Mouse (Mus musculus) skeletal muscle tissue, adult 2 months (tissue): ENCODE results near the gene Meis1.

Experiments used
- DNase-seq: peaks from one replicate; pipeline ENCODE4 v3.0.0-alpha.2; 2012; ENCODE audit warnings: low read depth, low spot score

Gene Meis1

DNA sequence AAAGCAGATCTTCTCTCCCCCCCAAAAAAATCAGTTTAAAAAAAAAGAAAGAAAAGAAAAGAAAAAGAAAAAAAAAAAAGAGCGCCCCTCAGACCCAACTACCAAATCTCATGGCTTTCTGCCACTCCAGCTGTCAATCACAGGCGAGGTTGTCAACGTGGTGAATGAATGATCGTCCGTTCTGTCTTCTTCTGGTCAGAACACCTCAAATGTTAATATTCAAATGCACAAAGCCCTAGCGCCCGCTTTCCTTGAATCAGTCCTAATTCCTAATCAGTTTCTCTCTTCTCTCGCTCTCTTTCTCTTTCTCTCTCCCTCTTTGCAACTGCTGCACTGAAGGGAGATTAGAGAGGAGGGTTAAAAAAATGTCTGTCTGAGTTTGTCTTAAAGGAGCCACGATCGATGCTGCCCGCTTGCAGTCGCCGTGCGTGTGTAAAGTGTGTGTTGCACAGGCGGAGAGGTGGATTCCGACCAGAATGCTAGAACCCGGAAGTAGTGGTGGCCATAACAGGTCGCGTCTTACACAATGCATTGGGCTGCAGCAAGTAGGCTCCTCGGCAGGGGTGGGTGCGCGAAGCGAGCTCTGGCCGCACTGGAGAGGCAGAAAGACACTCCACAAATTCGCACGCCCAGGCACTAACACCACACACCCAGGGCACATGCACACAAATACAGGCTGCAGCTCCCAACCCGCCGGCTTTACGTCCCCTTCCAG is at the start of gene Meis1:
Gene Meis1, minus strand, starts transcription at position 497 of the 715 bp plus-strand sequence.
- DNase-seq = peak; percentile 94

DNA sequence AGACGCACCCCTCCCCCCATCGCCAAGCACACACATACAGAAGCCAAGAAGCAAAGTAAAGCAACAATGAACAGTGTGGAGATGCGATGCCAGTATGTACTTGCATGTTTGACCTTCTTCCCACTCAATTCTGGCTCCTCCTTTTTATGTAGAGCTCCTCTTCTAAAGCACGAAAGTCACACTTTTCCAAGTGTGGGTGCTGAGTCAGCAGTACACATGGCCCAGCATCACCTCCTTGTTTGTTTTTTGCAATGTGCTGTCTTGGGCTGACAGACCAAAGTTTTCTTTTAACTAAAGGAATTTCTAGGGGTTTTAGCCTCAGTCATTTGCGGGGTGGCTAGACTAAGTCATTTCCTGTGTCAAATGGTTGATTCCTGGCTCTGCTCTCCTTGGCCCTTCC is 48.5 kb upstream of the Meis1 start:
- no peak for DNase-seq

DNA sequence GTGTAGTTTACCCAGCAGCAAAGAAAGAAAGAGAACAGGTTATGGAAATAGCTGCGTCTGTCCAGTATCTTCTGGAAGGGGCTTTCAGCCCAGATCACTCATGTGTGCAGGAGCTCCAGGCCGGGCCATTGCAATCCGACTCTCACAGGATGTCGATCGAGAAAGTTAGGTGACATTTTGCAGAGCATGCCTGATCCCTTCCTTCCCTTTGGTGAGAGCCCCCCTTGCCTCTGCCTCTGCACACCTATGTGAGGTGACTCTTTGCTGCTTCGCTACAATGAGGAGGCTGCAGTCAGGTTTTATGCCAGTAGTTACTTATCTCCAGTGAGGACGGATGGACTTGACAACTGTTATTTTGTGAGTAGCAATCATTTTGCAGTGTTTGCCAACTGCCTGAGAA is 30.5 kb upstream of the Meis1 start:
- no peak for DNase-seq

DNA sequence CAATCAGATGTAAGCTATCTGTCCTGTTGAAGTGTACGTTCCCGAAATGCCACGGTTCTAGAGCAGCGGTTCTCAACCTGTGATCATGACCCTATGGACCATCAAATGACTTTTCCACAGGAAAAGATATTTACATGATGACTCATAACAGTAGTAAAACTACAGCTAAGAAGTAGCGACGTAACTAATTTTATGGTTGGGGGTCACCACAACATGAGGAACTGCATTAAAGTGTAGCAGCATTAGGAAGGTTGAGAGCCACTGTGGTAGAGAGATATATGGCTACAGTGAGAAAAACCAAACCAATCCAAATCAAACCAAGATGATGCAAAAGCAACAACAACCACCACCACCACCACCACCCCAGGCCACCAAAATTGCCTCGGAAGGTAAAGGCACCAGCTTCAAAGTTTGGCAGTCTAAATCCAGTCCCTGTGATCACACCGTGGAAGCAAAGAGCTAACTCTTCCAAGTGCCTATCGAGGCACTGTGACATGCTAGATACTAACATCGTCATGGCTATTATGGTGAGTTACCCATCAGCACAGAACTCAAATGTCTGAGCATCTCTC is 17.9 kb upstream of the Meis1 start:
- no peak for DNase-seq

DNA sequence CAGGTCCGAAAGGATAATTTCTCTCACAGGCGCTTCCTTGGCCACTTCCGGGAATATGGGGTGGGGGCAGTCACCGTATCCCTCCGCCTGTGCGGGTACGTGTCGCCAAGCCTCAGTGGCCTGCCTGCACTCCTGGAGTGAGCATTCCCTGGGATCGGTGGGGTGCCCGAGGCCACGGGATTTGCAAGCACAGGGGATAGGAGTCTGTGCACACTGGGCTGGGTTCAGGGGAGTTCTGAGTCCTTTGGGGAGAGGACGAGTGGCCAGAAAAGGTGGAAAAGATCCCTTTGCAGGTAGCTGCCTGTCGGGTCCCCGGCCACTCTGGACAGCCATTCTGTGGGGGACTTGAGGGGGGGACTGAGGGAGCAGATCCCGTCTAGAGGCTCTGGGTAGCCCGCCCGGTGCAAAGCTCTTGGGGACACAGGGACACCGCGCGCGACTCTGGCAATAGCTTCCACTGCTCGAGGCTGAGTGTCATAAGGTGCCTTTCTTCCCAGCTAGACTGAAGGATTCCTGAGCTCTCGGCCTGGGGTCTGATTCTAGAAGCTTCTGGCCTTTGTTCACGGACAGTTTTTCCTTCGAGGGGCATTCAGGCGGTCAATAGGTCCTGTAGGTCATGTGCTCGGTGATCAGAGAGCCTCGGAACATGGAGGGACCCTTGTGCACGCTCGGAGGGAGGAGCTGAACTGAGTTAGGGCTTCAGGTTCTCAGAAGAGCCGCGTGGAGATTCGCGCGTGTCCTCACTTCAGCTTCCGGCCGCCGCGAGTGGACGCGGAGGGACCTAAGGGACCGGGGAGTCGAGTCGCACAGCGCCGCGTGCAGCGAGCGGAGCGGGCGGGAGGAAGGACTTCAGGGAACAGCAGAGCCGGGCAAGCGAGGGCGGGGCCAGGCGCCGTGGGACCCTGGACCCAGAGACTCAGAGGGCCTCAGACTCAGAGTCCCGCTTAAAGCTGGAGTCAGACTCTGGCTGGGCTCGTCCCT is 8.1 kb upstream of the Meis1 start:
- DNase-seq = no peak

DNA sequence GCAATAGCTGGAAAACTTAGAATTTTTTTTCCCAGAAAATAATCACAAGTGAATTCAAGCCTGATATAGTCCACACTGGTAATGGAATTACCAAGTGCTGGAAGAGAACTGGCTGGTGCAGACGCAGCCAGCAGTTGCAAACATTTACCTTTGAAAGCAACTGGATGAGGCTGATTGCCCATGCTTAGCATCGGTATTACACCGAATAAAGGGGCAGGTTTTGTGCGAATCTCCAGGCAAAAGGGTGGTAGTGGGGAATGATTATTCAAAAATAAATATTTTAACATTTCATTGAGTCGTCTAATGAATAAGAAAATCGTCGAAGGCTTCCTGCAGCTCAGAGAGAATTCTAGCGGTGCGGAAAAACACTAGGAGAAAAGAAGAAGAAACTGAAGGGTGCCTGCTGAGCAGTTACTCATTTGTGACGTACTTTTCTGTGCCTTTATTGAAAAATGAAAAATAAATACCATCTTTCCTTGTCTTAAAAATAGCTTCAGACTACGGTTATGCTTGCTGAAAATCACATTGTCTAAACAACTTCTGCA is 7.3 kb upstream of the Meis1 start:
- no peak for DNase-seq

DNA sequence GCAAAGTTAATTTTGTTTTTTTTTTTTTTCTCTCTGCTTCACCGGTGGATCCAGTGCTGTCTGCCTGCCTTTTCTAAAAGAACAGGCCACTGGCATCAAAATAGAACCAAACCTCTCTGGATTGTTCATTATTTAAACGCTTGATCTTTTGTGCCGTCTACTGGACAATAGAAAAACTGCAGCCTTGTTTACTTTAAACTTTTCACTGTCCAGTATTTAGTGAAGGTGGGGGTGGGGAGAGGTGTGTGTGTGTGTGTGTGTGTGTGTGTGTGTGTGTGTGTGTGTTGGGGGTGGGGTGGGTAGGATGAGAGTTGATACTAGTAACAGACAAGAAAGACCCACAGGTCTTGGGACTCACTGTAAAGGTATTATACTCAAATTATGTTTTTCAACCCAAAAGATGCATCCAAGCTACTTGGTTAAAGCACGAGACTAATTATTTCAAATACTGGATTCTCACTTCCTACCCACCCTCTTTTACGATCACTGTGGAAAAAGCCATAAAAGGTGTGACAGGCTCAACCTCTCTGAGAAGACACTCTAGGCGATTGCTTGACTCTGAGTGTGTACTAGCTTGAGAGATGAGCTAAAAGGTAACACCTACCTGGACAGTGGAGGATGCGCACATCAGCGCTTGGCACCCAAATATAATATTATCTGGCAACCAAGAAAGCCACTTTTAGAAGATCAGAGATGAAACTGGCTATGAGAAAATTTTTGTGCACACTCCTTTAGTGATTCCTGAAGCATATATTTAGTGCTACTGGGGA is 5.9 kb upstream of the Meis1 start:
- DNase-seq = no peak

DNA sequence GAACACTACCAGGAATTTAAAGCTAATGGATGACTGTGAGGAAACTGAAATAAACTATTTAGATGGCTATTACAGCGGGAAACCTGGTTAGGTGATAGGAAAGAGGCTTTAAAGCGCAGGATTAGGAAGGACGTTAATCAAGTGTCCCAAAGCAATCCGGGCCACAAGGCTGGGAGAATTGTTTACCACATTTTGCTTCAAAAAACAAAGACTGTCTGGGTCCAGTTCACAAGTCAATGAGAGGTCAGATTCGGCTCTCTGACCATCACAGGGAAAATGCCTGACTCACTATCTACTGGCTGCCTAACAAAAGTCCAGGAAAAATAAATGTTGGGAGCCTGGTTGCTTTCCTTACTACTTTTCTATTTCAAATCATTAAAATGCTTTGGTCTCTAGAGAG is 4.6 kb upstream of the Meis1 start:
- DNase-seq = no peak

DNA sequence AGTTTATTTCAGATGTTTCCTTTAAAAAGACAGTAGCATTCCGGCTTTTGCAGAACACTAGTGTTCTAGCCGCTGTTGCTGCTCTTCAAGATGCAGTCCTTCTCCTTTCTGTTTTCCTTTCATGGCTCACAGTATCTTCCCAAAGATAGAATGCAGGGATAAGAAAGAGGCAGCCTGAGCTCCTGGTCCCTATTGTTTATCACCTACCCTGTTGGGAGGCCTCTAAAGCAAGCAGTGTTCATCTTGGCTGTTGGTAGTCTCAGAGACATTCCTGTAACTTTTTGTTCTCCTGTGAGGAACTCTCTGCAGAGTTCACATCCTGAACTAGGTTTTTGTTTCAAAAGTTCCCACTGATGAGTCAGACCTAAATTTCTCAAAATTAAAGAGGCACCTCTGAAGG is 3.8 kb upstream of the Meis1 start:
- DNase-seq = no peak

DNA sequence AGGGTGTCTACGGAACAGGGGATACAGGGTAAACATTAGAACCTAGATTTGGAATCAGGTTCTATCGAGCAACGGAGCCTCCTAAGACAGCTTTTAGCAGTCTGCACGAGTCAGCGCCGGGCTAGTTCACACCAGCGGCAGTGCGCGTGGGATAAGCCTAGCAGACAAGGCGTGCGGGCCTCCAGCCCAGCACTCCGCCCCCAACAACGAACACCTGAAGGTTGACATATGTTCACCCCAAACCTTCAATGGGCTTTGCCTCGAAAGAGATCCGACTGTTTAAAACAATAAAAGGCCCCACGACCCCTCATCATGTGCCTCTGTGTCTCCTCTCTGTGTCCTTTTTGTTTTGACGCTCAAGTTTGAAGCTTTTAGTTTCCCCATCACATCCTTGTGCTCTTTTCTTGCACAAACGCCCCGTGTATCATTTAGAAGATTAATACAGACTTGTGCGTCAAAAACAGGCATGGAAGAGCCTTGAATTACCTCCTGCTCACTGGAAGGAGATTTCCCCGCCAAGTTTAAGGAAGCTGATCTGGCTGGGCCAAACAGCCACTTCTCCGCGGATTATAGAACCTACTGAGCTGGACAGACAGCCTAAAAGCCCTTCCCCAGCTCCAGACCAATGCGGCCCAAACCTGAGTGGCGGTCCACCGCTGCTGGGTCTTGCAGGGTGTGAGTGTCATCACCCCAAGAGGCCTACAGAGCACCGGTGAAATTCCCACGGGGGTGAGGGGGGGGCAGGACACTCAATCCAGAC is 2.3 kb upstream of the Meis1 start:
- DNase-seq = no peak

DNA sequence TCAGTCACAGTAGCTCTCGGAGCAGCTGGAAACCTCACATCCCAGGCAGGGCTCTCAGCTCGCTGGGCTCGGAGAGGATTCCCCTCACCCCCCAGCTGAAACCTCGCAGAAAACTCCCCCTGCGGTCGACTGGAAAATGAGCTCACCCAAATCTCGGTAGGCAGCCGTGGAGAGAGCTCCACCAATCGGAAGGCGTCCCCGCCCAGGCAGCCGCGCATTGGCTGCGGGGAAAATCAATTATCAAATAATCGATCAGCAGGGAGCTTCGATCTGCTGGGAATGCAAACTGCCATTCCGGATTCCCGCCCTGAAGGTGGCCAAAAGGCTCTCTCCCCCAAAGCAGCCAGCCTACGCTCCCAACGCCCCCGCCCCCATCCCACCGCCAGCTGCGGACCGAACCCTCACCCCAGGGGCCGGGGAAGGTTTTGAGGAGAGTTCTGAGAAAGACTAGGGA is 1.6 kb upstream of the Meis1 start:
- peak; percentile 94 for DNase-seq

DNA sequence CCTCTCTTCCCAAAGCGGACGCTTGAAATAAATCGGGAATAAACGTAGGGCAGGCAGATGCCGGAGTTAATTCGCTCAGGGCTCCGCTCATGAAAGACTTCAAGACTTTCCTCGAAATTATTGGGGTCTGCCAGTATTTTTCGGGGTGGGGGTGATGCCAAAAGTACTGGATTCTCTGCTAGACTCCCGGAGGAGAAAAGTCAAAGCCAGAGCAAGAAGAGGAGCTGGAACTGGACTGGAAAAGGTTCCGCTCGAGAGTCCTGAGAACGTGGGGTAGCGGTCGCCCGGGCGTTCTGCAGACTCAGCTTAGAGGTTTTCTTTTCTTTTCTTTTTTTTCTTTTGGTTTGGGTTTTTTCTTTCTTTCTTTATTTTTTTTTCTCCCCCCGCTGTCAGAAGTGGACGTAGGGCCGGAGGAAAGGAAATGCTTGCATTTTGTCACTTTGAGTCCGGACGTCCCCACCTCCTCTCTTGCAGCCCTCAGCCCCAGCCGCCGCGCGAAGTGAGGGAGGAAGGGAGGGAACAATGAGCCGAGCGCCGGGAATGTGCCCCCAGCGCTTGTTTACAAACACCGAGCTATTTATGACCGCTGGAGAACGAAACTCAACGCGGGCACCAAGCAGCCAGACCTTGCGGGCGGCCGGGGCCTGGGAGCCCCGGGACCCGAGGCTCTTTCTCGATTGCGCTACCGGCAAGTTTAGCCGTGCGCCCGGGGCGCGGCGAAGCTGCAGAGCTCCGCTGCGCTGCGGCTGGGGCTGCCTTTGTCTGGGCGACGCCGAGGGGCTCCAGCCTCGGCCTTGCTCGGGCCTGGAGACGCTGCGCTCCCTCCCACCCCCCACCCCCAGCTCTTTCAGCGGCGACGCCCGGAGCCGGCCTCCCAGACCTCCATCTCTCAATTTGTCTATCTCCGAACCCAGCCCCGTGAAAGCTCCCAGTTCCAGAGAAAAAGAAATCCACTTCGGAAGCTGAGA is 703 bp upstream of the Meis1 start:
- peak; percentile 30 for DNase-seq

DNA sequence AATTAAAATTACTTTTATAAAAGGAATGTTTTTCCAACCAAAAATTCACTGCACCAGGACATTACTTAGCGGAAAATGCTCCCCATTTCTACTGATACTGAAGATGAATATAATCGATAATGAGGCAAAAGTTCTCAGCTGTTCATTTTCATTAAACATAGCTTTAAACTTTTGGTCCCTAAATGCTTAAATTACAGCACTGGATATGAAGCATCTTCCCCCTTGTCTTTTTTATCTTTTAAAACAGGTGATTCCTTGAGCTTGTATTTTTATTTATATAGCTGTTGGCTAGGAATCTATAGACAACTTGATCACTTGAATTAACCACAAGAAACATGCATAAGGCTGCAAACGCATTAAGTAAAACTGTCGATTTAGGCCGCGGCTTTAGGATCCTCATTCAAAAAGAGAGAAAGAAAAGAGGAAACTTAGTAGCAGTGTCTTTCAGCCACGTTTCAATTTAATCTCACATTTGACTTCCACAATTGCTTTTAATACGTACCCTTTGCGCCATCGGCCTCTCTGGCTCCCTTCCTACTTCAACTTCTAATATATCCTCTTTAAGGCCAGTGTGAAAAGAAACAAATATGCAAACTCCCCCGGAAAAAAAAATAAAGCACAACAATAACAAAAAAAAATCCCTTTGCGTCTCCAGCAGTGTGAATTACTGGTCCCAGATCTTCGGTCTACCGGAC is 919 bp downstream of the Meis1 start:
- no peak for DNase-seq

DNA sequence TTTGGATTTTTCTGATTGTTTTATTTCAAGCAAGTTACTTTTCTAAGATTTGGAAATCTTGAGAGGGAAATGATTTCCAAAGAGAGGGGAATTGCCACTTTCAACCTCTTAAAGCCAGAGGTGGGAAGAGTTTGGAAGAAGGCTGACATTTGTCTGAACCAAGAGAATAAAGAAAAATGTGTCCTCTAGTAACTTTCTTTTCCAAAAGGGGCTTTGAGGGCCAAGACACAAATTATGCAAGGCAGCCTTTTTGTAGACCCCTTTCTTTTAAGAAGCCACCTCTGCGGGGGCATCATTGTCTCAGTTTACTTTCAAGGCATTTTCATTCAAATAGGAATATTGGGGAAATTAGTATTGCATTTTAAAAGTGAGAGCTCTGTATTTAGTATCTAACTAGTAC is 1.5 kb downstream of the Meis1 start:
- no peak for DNase-seq

DNA sequence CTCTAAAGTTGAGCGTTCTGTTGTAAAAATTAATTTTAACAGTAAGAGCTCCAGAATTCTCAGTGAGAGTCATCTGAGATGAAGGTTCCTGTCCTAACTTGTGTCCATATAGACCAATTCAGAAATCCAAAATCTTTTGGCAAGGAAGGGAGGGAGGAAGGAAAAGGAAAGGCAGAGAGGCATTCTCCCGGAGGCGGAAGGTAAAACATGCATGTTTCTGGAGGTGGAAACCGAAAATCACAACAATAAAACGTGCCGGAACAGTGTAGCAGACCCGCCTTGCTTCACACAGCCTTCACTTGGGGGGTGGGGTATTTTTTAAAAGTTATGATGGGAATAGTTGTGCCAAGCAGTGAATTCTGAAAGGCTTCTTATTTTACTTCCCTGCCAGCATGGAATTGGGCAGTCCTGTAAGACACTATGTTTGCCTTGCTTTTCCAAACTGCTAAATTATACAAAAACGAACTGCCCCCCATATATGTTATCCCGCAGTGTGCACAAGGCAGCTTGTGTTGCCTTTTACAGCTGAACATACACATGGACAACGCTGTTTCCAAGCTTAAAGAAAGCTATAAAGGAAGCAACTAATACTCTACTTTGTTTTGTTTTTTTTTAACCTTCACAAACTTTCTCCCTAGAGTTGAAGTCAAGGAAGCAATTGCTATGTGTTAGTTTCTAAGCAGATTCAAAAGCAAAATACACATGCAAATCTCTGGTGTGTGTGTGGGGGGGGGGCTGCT is 2.1 kb downstream of the Meis1 start:
- DNase-seq = no peak

DNA sequence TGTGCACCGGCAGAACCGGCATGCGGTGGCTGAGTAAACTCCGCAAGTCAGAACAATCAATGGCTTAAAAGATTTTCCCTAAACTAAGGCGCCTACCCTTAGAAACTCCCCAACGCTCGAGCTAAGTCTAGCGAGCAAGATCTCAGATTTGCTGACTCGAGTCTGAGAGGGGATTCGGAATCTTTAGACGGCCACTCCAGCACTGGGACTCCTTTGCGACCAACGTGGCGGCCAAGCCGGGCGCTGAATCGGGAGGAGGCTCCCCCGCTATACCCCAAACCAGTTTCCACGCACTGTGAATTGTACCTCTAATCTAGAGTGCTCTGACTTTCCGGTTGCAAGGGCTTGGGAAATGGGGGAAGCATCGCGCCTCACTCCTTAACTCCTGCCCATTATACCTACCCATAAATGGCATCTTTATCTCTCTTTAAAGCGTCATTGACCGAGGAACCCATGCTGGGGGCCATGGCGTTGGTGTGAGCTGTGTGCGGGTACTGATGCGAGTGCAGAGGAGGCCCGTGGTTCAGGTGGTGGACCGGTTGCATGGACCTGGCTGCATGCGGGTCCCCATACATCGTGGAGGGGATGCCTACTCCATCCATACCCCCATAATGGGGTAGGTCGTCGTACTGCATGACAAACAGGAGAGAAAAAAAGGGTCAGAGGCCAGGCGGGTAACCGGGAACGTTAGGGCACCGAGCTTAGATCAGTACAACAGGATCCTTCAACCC is 2.9 kb downstream of the Meis1 start:
- no peak for DNase-seq

DNA sequence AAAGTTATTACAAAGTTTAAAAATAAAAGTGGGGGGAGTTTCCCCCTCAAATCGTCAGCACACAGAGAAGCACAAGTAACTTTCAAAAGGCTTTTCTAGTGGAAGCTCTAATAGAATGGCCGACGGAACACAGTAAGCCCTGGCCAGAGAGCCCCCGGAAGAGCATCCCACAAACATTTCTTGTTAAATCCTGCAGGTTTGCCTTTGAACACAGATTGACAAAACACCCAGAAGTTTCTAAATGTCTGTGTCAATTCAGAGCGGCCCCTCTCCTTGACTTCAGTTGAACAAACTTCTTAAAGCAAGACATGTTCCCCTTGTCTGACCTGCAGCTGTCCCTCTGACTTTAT is 3.4 kb downstream of the Meis1 start:
- DNase-seq = no peak
